Mouse (Mus musculus): ENCODE measurements around the gene Camkk1. TPM values are rescaled to one million over a fixed set of nuclear protein-coding genes. Genes with fewer than 3 reads are reported as not detected.

Camkk1 gene
- total and polyA plus RNA-seq, 2 experiments from 2014 or later = 24.2 to 25.1 TPM

DNA sequence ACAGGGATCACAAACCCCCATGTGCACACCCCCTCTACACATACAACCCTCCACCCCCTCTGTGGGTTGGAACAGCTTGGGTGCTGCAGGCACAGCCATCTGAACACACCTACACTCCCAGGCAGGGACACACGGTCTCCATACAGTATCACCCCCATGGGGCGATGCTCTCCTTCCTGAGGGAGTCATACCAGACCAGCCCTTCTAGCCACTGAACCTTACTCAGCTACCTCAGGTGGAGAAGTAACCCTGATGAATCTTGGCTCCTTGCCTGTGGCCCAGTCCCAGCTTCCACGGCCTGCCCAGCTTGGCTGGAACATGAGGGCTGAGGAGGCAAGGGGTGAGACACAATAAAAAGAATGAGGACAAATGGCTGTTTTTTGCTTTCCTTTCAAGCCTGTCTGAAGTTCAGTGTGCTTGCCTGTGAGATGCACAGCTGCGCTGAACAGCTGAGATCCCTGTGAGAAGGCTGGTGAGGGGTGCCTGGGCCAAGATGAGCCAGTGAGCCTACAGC, 3.9 kb upstream of the Camkk1 start:
- ATAC-seq (no peak), DNase-seq (no peak)
- no peak overlapping the region for H3K9ac ChIP-seq
- TF ChIP-seq CTCF (IDR thresholded peaks at IDR 0.05; ENCODE audit: low read depth) = no peak
- 63% methylated on average over 4 of the region's 4 CpGs for WGBS
- H3K4me1 ChIP-seq (ENCODE audit: insufficient read depth) = peaks cover 3% of the 10 kb centered on the region; the same call in 1 of the 2 replicates
- no peak overlapping the region for H3K4me2 ChIP-seq (ENCODE audit: low read depth)
- no peak overlapping the region for H3K4me3 ChIP-seq (ENCODE audit: low read depth, low read length)
- H3K27ac ChIP-seq (ENCODE audit: low read depth, low read length) = no peak overlapping the region
- no peaks in the 10 kb centered on the region for H3K36me3 ChIP-seq (ENCODE audit: insufficient read depth)
- H3K27me3 ChIP-seq (ENCODE audit: insufficient read depth, low read length) = no peaks in the 10 kb centered on the region
- H3K9me3 ChIP-seq (ENCODE audit: low read length) = no peaks in the 10 kb centered on the region

DNA sequence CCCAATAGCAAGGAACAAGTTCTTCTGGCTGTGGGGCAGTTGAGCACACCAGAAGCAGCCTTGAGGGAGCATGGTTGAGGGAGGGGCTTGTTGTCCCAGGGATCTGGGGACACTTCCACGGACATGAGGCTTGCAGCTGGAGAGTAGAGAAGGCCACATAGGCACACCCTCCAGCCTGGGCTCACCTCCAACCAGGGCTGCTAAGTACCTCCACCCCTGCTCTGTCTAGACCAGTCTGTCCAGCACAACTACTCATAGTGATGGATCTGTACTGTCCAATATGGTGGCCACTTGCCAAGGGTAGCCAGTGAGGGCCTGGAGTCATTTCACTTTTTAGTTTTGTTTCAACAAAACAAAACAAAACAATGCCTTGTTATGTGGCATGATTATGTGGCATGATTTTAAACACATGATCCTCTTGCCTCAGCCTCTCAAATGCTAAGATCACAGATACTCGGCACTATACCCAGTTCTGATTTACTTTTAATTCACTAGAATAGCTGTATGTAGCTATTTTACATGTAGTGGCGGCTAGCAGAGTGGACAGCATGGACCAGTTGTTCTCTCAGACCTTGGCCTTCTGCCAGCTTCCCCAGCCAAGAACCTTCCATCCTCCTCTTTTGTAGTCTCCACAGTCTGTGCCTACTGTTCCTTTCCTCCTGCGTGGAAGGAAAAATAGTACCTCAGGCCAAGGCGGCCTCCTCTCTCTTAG, 3.3 kb upstream of the Camkk1 start:
- Histone ChIP-seq H3K9me3 (ENCODE audit: low read length) (no peaks in the 10 kb centered on the region), H3K4me1 (ENCODE audit: insufficient read depth) (peaks cover 4% of the 10 kb centered on the region; the same call in 1 of the 2 replicates), H3K27me3 (ENCODE audit: insufficient read depth, low read length) (no peaks in the 10 kb centered on the region), H3K27ac (ENCODE audit: low read depth, low read length) (no peak overlapping the region), H3K9ac (no peak overlapping the region), H3K36me3 (ENCODE audit: insufficient read depth) (no peaks in the 10 kb centered on the region), H3K4me3 (ENCODE audit: low read depth, low read length) (no peak overlapping the region), H3K4me2 (ENCODE audit: low read depth) (no peak overlapping the region)
- 55% methylated on average over 5 of the region's 5 CpGs for WGBS
- no peak for TF ChIP-seq CTCF (IDR thresholded peaks at IDR 0.05; ENCODE audit: low read depth)
- DNase-seq (no peak), ATAC-seq (no peak)

DNA sequence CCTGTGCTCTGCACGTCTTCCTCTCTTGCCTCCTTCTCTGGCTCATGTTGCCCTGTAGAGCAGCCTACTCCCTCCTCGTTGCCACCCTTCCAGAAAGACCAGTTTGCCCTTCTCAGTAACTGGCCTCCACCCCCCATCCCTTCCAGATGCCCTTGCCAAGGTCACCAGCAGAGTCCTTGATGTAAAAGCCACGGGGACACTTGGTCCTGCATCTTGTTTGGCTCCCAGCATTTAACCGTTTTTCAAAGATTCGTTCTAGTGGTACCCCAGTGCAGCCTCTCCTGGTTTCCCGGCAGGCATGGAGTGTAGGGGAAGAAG, 2.7 kb upstream of the Camkk1 start:
- no peak overlapping the region for H3K4me3 ChIP-seq (ENCODE audit: low read depth, low read length)
- H3K9ac ChIP-seq = no peak overlapping the region
- peaks cover 4% of the 10 kb centered on the region; the same call in 1 of the 2 replicates for H3K4me1 ChIP-seq (ENCODE audit: insufficient read depth)
- TF ChIP-seq CTCF (IDR thresholded peaks at IDR 0.05; ENCODE audit: low read depth) = no peak
- no peak overlapping the region for H3K4me2 ChIP-seq (ENCODE audit: low read depth)
- DNase-seq (no peak), ATAC-seq (no peak)
- no peaks in the 10 kb centered on the region for H3K9me3 ChIP-seq (ENCODE audit: low read length)
- H3K36me3 ChIP-seq (ENCODE audit: insufficient read depth) = no peaks in the 10 kb centered on the region
- H3K27me3 ChIP-seq (ENCODE audit: insufficient read depth, low read length) = no peaks in the 10 kb centered on the region
- H3K27ac ChIP-seq (ENCODE audit: low read depth, low read length) = no peak overlapping the region
- WGBS = 66% methylated on average over 6 of the region's 6 CpGs

DNA sequence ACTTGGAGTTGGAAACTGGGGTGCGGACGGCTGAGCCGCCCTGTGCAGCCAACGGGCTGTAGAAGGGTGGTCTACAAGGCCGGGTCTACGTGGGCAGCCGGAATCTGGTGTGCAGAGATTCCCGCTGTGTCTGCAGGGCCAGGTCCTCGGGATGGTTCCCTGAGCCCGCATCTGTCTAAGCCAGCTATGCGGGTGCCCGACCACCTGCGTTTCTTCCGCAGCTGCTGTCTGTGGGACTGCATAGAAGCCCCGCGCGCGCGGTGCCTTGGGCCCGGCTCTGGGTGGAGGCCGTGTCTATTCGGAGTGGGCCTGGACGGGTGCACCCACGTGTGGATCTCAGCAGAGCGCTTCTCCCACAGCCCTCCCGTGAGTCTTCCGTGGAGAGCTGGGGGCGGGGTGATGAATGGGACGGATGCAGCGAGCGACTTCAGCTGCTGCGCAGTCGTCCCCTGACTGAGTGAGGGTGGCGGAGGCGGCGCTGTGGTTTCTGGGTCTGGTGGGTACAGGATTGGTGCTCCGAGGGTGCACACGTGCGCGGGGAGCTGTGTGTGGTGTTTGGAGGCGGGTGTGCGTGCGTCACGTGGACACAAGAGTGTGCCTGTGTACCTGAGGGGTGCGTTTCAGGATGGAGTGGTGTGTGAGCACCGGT, 463 bp downstream of the Camkk1 start:
- Histone ChIP-seq H3K27ac (ENCODE audit: low read depth, low read length) (peak overlapping the region; percentile 50; the same call in 1 of the 2 replicates), H3K27me3 (ENCODE audit: insufficient read depth, low read length) (no peaks in the 10 kb centered on the region), H3K36me3 (ENCODE audit: insufficient read depth) (no peaks in the 10 kb centered on the region), H3K9me3 (ENCODE audit: low read length) (no peaks in the 10 kb centered on the region), H3K4me3 (ENCODE audit: low read depth, low read length) (peak overlapping the region; percentile 60), H3K4me2 (ENCODE audit: low read depth) (peak overlapping the region; percentile 76), H3K4me1 (ENCODE audit: insufficient read depth) (peaks cover 4% of the 10 kb centered on the region; the same call in 1 of the 2 replicates), H3K9ac (peak overlapping the region; percentile 73)
- TF ChIP-seq CTCF (IDR thresholded peaks at IDR 0.05; ENCODE audit: low read depth) = peak; percentile 16; the same call in 1 of the 2 replicates
- ATAC-seq (peak; percentile 88), DNase-seq (peak; percentile 84)
- WGBS = 1% methylated on average over 46 of the region's 46 CpGs

DNA sequence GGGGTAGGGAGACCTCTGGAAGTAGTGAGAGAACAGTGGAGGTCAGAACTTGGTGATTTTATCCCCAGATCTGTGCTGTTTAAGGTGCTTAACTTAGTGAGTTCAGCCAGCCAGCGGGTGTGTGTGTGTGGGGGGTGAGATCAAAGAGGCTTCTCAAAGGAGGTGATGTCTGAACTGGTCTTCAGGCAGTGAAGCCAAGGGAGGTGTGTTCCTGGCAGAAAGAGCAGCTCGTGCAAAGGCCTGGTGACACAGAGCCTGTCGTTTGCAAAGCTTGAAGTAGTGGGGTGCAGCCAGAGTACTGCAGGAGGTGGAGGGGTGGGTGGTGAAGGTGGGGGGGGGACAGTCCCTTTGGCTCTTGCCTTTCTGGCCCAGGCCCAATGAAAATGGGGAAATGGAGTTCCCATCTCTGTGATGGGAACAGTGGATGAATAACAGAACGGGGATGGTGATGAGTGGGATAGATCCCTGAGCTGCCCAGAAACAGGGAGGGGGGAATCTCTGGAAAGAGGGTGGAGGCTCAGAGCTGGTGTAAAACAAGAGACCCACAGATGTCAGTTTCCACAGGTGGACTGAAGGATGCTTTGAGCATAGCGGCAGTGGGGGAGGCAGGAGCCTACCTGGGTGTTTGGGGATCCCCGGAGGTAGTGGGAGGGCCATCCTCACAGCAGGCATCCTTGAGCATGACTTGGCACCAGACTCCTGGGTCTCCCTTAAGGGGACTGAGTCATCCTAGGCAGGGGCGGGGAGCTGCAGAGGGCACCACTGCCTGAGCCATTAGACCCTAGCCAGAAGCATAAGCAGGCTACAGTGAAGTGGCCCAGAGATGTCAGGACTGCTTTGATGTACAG, 2.4 kb downstream of the Camkk1 start:
- no peak overlapping the region for H3K4me3 ChIP-seq (ENCODE audit: low read depth, low read length)
- TF ChIP-seq CTCF (IDR thresholded peaks at IDR 0.05; ENCODE audit: low read depth) = no peak
- ATAC-seq (no peak), DNase-seq (no peak)
- H3K36me3 ChIP-seq (ENCODE audit: insufficient read depth) = peaks cover 5% of the 10 kb centered on the region; the same call in 1 of the 2 replicates
- H3K9me3 ChIP-seq (ENCODE audit: low read length) = no peaks in the 10 kb centered on the region
- H3K27ac ChIP-seq (ENCODE audit: low read depth, low read length) = no peak overlapping the region
- H3K4me2 ChIP-seq (ENCODE audit: low read depth) = no peak overlapping the region
- peaks cover 4% of the 10 kb centered on the region; the same call in 1 of the 2 replicates for H3K4me1 ChIP-seq (ENCODE audit: insufficient read depth)
- H3K27me3 ChIP-seq (ENCODE audit: insufficient read depth, low read length) = no peaks in the 10 kb centered on the region
- no peak overlapping the region for H3K9ac ChIP-seq
- WGBS = 59% methylated on average over 7 of the region's 7 CpGs

DNA sequence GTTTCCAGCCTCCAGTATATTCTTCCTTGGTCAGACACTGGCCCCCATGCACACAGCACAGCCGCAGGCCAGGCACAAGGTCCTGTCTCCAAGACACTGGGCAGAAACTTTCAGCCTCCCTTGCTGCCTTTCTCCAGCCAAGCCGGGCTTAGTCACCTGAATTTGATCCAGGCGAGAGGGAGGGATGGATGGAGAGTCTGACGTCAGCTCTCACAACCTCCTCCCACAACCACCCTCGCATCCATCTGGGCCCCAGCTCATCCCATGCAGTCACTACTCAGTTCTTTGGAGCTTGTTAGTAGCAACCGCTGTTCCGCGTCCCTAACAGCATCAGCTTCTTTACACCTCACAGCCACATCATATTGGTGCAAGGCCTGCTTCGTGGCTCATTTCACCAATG, 4.3 kb downstream of the Camkk1 start:
- no peak overlapping the region for H3K4me2 ChIP-seq (ENCODE audit: low read depth)
- WGBS = 48% methylated on average over 9 of the region's 9 CpGs

More for the DNA sequence above, 4.3 kb downstream of the Camkk1 start:
- H3K27ac ChIP-seq (ENCODE audit: low read depth, low read length) = no peak overlapping the region
- DNase-seq (no peak), ATAC-seq (no peak)
- no peaks in the 10 kb centered on the region for H3K9me3 ChIP-seq (ENCODE audit: low read length)
- no peak overlapping the region for H3K4me3 ChIP-seq (ENCODE audit: low read depth, low read length)
- no peaks in the 10 kb centered on the region for H3K27me3 ChIP-seq (ENCODE audit: insufficient read depth, low read length)
- peaks cover 18% of the 10 kb centered on the region; the same call in 1 of the 2 replicates for H3K36me3 ChIP-seq (ENCODE audit: insufficient read depth)
- peaks cover 4% of the 10 kb centered on the region; the same call in 1 of the 2 replicates for H3K4me1 ChIP-seq (ENCODE audit: insufficient read depth)
- H3K9ac ChIP-seq = no peak overlapping the region
- TF ChIP-seq CTCF (IDR thresholded peaks at IDR 0.05; ENCODE audit: low read depth) = no peak
